Mouse (Mus musculus) adrenal gland, postnatal 25 days (tissue): ENCODE measurements around the gene Tubb5. TPM values are rescaled to one million over a fixed set of nuclear protein-coding genes. Genes with fewer than 3 reads are reported as not detected.
A peak's percentile ranks its signal among the peaks of the same experiment; 100 is the strongest.
"Not testable (repeated sequence)": the region's sequence is repeated elsewhere in the genome, so short reads cannot be mapped to it uniquely, and the experiment has no call there.

Source experiments
- DNase-seq: peaks from one replicate; pipeline ENCODE4 v3.0.0; 2021; ENCODE audit warnings: mixed read lengths
- total RNA-seq: library from RNA; stranded (reverse); gene quantifications from 2 replicates; pipeline ENCODE4 v1.2.3, GENCODE M21; 2021

Tubb5 gene
- total RNA-seq, 1 experiment from 2014 or later: 192 TPM

DNA sequence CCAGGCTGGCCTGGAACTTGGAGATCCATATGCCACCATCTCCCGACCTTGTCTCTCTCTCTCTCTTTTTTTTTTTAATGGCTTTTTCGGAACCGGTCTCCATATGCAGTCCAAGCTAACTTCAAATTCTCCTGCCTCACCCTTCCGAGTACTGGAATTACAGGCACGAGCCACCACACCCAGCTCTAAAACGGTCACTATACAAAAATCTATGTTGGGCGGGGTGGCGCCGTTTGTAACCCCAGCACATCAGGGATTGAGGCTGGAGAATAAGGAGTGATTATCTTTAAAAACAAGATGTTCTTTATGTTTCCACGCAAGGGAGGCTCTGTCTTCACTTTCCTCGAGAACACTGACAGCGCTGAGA is 22.7 kb upstream of the Tubb5 start:
- no peak for DNase-seq

DNA sequence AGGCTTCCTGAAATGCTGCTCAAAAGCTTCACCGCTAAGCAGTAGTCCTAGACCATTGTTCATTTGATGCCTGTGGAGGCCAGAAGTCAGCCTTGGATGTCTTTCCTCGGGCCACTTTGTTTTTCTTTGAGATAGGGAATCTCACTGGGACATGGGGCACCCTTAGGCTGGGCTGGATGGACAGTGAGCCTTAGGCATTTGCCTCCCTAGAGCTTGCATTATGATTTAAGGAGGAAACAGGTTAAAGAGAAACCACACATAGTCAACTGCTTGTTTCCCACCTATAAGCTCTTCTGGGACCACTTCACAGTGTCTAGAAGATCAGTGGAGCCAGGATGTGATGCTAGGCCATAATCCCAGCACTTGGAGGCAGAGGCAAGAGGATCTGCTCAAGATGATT is 21.7 kb upstream of the Tubb5 start:
- no peak for DNase-seq

DNA sequence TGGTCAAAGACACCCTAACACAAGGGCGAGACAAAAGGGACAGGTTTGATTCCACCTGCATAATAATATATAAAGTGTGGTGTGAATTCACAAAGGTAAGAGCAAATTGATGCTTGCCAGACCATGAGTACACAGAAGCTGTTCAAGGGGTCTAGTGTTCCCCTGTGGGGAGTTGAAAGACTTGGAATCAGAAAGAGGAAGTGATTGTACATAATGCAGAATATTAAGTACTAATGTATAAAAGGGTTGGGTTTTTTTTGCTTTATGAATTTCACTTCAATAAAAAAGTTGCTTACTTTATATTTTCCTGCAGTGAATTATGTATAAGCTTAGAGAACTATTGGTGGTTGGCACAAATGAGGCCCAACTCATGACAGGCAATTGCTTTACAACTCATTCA is 21.3 kb upstream of the Tubb5 start:
- DNase-seq: no peak

DNA sequence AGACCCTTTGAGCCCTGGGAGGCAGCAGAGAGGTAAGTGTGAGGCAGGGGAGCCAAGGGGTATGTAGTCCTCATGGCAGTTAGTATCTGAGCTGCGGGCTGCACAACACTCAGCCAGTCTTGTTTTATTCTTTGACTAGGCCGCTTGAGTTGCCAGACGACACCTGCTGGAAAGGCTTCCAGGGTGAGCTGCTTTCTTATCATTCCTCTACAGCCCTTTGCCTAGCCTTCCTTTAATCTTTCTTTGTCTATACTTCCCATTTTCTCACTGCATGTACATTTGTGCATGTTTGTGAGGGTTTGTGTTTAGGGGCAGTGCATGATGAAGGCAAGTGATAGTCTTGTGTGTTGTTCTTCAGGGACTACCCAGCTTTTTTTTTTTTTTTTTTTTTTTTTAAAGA is 12.9 kb upstream of the Tubb5 start:
- DNase-seq: no peak

DNA sequence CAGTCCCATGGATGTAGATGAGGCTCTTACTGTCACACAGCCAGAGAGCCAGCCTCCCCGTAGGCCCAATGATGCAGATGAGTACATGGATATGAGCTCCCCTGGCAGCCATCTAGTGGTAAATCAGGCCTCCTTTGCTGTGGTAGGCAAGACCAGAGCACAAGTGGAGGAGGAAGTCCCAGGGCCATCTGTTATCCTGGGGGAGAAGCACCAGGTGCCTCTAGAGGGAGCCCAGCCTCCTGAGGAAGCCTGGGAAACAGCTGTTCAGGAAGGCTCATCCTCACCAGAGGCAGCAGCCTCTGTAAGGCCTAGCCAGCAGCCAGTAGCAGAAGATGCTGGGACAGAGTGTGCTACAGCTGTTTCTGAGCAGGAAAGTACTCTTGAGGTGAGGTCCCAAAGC is 10.0 kb upstream of the Tubb5 start:
- DNase-seq: no peak

DNA sequence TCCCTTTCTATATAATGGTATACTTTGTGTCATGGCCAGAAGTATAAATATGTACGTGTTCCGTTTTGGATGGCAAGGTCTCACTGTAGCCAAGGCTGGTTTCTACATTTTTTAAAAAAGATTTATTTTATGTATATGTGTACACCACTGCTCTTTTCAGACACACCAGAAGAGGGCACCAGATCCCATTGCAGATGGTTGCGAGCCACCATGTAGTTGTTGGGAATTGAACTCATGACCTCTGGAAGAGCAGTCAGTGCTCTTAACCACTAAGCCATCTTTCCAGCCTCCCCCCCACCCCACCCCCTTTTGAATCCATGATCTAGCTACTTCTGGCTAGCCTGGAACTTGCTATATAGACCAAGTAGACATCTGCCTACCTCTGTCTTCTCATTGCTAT is 5.4 kb upstream of the Tubb5 start:
- no peak for DNase-seq

DNA sequence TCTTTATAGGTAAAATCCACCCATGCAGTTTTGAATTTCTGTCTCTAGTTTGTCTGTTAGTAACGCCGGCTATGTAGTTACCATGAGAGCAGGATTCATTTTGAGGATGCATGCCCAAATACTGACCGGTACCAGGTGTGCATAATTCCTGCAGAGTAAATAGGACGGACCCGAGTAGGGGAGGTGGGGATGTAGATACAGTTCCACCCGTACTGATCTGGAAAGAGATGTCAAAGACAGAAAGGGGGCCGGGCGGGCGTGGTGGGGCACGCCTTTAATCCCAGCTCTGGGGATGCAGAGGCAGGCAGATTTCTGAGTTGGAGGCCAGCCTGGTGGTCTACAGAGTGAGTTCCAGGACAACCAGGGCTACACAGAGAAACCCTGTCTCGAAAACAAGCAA is 3.9 kb upstream of the Tubb5 start:
- DNase-seq: no peak

DNA sequence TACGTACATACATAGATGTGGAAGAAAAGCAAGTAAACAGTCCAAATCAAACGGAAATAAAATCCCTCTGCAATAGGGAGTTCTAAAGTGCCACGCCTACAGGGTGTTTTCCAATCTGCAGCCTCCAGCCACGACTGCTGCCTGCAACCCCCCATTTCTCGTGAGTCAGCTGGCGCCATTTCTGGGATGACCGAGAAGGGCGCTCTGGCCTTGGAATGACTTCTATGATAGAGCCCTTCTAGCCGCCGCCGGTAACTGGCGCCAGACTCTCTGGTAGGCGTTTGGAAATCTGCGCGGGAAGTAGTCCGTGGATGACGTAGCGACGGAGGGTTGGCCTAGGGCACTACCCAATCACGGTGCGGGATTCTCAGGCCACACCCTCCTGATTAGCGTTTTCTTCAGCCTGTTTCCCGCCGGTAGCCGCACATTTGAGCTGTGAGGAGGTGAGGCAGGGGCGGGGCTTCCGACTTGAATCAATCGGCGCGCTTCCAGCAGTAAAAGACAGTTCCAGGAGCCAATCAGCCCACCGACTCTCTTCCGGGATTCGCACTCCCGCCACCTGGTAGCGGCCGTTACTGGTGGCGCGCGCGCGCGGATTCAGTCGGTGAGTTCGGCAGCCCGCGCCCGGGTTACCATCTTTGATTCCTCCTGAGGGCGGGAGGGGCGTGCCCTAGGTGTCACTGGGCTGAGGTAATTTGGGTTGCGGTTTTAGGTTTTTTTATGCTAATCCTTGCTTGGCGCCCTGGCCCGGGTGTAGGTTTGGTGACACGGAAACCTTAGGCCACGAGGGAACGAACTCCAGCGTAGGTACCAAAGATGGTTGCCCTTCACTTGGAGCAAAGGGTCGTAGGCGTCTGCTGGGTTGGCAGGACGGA is 3.2 kb upstream of the Tubb5 start, which contains the start of gene Mdc1:
TSS of gene Mdc1 (plus strand) at position 440 of the 875 bp plus-strand sequence.
- peak; percentile 96 for DNase-seq

DNA sequence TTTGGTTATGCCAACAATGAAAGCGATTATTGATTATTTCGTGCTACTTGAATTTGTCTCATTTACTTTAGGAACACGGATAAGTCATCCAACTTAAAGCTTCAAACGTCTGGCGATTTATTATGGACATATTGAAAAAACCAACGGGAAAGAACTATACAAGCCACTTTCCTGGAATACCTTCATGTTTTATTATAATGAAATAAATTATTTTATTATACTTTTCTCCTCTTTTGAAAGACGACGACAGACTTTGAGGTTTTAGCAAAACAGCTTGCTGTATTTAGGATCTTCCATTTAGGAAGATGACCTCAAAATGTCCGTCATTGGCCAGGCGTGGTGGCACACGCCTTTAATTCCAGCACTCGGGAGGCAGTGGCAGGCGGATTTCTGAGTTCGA is 2.5 kb upstream of the Tubb5 start:
- DNase-seq: no peak

DNA sequence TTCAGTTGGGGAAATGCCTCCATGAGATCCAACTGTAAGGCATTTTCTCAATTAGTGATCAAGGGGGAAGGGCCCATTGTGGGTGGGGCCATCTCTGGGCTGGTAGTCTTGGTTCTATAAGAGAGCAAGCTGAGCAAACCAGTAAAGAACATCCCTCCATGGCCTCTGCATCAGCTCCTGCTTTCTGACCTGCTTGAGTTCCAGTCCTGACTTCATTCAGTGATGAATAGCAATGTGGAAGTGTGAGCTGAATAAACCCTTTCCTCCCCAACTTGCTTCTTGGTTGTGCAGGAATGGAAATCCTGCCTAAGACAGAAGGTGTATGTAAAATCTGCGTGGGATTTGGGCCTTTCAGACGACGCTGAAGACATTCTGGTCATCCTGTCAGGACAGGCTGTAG is 896 bp upstream of the Tubb5 start:
- DNase-seq: not testable (repeated sequence)

DNA sequence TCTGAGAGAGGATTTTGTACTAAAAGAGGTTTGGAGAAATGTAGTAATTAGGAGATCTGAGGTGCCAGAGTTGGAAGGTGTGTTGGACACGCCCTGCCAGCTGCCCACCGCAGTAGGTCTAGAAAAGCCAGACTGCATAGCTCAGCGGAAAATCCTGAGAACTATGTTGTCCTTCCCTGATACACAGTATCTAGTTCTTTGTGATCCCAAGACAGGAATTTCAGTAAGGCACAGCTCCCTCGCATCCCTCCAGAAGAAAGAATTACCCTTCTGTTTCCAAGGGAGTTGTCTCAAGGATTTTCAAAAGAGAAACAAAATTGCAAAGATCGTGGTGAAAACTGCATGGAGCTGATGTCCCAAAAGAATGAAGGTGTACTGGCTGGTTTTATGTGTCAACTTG is 464 bp upstream of the Tubb5 start:
- DNase-seq: no peak

DNA sequence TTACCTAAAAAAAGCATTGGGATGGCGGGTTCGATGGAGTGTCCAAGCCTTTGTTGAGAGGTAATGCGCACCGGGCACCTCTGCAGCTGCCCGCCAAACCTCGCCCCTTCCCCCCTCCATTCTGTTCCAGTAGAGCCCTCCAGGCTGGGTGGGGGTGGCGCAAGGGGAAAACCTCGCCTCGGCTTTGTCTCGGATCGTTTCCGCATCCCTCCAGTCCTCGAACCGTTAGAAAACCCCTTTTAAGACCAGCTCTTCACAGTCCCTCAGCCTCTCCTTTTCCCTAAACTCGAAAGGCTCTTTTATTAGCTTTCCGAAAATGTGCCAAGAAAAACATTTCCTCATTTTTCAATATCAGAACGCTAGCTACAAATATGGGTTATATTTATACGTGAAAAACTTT is 619 bp downstream of the Tubb5 start:
- DNase-seq: peak; percentile 59

DNA sequence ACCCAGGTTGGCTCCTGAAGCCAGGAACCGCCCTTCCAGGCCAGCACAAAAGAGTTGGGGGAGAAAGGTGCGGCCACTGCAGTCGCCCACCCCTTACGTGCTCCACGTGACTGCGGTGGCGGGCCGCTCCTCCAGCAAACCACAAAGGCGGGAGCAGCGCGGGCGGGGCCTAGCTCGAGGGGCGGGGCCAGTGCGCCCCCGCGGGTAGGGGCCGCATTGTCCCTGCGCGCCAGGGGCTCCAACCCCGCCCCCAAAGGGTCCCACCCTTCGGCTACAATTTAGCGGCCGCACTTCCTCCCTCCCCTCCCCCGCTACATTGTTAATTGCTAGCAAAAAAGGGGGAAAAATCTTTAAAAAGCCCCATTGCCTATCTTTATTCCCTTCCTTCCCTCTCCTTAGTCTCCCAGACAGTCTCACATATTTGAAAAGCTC is 1.1 kb downstream of the Tubb5 start:
- peak; percentile 87 for DNase-seq

DNA sequence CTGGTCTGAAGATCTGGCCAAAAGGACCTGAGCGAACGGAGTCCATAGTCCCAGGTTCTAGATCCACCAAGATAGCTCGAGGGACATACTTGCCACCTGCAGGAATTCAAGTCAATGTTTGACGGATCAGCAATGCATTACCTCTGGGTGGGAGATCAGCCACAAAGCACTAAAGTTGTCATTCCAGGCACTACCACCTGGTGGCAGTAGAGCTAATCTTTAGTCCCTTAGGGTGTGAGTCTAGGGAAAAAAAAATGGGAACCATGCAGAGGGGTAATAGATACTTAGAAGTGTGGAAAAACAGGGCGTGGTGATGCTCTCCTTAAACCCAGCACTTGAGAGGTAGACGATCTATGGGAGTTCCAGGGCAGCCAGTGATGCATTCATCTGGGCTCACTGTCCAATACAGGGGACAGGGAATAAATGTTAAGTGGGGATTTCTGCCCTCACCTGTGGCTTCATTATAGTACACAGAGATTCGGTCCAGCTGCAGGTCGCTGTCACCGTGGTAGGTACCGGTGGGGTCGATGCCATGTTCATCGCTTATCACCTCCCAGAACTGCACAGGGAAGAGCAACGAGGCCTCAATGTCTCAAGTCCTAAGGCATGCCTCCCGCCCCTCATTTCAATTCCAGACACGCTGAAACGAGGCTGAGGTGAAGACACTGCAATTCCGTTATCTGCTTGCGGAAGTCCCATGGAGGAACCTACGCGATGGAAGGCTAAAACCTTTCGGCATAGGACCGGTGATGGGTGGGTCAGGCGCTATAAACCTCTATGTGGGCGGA is 1.7 kb downstream of the Tubb5 start:
- DNase-seq: peak; percentile 71

DNA sequence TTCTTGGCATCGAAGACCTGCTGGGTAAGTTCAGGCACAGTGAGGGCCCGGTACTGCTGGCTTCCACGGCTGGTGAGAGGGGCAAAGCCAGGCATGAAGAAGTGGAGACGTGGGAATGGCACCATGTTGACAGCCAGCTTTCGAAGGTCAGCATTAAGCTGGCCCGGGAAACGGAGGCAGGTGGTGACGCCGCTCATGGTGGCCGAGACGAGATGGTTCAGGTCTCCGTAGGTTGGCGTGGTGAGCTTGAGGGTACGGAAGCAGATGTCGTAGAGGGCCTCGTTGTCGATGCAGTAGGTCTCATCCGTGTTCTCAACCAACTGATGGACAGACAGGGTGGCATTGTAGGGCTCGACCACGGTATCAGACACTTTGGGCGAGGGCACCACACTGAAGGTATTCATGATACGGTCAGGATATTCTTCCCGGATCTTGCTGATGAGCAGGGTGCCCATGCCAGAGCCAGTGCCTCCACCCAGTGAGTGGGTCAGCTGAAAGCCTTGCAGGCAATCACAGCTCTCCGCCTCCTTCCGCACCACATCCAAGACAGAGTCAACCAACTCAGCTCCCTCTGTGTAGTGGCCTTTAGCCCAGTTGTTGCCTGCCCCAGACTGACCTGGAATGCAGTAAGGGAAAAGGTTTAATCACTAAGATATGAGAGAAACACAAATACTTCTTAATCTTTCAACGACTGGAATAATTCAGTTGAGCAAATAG is 2.5 kb downstream of the Tubb5 start:
- no peak for DNase-seq

DNA sequence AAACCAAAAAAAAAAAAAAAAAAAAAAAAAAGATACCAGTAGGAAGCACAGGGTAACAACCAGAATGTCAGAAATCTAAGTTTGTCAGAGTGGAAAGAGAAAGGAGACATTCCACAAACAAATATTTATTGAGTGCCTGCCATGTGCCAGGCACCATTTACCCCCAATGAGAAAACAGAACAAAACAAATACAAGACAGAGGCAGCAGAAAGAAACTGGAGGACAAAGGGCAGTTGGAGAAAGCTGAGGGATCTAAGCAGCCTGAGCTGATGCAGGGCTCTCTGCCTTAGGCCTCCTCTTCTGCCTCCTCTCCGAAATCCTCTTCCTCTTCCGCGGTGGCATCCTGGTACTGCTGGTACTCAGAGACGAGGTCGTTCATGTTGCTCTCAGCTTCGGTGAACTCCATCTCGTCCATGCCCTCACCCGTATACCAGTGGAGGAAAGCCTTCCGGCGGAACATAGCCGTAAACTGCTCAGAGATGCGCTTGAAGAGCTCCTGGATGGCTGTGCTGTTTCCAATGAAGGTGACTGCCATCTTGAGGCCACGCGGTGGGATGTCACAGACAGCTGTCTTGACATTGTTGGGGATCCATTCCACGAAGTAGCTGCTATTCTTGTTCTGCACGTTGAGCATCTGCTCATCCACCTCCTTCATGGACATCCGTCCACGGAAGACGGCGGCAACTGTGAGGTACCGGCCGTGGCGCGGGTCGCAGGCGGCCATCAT is 3.2 kb downstream of the Tubb5 start:
- no peak for DNase-seq

DNA sequence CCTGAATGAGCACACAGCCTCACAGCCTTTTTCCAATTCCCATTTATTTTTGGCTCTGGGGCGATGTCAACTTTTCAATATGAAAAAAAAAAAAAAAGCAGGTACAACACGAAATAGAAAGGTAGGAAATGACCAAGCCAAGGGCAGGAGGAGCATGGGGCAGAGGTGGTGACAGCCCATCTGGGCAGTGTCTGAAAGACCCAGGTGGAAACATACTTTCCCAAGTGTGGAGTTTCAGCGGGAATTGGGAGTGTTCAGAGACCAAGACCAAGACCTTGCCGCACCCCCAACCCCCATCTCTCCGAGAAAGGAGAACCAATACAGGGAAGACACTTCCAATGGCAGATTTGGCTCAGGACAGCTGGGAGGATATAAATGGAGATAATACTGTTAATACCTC is 4.2 kb downstream of the Tubb5 start:
- DNase-seq: no peak

DNA sequence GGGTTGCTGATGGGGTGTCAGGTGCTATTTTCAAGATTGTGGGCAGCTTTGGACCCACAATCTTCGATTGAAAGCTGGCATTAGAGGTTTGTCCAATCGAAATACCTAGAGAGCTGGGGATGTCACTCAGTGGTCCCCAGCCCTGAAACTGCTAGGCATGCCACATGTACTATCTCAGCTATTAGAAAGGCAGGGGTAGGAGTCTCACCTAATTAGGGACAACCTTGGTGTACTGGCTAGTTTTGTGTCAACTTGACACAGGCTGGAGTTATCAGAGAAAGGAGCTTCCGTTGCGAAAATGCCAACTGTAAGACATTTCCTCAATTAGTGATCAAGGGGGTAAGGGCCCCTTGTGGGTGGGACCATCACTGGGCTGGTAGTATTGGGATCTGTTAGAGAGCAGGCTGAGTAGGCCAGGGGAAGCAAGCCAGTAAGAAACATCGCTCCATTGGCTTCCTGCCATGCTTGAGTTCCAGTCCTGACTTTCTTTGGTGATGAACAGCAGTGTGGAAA is 4.8 kb downstream of the Tubb5 start:
- DNase-seq: no peak

DNA sequence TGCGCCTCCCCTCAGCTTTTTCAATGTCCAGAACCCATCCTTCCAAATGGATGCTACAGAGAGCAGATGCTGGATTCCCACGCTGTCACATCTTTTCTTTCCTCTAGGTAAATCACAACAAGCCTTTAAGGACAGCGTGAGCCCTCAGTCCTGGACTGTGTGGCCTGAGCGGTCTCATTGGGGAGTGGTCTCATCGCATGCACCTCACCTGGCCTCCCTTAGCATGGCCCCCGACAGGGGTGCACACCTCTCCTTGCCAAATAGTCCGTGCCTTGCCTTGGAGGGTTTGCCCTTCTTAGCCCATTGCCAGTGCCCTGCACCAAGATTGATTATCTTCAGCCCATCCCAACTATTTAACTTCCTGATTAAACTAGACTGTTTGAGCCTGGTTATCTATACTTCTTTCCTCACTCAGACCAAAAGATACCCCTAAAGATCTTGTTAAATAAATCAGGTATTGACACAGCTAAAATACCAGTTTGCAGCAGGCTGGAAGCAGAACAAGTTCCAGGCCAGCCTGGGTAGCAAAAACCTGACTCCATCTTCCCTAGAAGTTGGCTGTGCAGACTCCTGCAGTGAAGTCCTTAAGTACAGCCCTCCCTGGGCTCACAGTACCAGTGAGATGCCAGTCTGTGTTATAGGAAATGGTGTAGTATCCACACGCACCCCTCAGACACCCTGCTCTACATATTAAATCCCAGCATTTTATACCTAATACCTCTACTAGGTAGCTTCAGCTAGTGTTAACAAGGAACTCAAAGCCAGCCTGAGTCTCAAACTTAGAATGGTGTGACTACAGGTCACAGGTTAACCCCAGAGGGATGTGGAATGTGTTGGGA is 5.5 kb downstream of the Tubb5 start:
- no peak for DNase-seq

DNA sequence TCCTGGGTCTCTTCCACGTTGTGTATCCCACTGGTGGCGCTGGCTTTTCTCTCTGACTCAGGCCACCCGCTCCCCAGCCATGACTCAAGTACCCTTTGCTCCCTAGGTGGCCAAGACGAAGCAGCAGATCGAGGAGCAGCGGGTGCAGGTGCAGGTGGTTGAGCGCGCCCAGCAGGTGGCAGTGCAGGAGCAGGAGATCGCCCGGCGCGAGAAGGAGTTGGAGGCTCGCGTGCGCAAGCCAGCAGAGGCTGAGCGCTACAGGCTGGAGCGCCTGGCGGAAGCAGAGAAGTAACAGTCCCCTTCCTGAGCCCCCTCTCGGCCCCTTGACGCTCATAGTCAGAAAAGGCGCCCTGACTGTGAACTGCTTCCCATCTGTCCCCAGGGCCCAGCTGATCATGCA is 8.4 kb downstream of the Tubb5 start:
- DNase-seq: peak; percentile 84
